Mouse (Mus musculus) lung, postnatal 10 days (tissue): ENCODE measurements around the gene Thoc6.

Experiments used
- DNase-seq: peaks from one replicate; pipeline ENCODE4 v3.0.0; 2021

Thoc6 gene

DNA sequence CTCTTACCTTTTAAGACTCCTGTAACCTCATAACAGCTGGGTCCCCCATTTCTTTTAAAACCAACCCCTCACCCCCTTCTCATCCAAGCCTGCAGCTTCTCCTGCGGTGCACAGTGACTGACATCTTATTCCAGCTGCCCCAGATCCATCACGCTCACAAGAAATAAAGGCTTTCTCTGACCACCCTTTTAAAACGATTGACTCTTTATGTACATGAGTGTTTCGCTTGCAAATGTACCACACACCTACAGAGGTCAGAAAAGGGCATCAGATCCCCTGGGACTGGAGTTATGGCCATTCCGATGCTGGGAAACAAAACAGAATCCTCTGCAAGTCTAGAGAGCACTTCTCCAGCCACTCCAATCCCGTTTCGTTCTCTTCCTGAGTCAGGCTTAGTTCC is 45.9 kb downstream of the Thoc6 start:
- DNase-seq: no peak

DNA sequence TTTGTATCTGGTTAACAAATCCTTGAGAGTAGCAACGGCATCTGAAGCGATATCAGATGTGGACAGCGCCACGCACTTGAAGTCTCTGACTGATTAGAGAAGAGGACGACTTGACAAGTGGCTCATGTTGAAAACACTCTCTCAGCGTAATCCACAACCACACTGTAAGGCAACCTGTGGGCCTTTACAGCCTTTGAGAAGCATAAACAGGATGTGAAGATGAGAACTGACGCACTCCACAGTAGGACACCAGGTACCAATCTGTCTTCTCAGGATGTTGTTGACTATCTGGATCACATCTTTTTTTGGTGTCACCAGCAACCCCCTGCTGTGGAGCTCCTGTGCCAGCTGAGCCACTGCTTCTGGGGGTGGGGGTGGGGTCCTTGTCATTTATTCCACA is 53.3 kb downstream of the Thoc6 start:
- DNase-seq: no peak
